Mouse (Mus musculus) cerebellum, adult 2 months (tissue): ENCODE data around the gene Ppt1.

Experiments used
- CTCF ChIP-seq: fragments of 200-500 bp; IDR thresholded peaks from 2 replicates; pipeline ENCODE4 v1.5.1; 2011; ENCODE audit warnings: low read depth, mild to moderate bottlenecking, control low read depth, low read length, moderate library complexity, borderline replicate concordance; ENCODE audit not compliant: insufficient read depth
- POLR2A ChIP-seq: fragments of 200-500 bp; IDR thresholded peaks from 2 replicates; pipeline ENCODE4 v1.6.1; 2011; ENCODE audit warnings: low read length, control low read depth, borderline replicate concordance; ENCODE audit not compliant: insufficient read depth

- TF ChIP-seq CTCF = no peak
- TF ChIP-seq POLR2A = no peak
Measured at GRCm38 (mm10) chr4:122811180-122811579, 24.9 kb upstream of the Ppt1 start.
